Mouse (Mus musculus) B cell, adult 62 days (primary cell): ENCODE results near the gene Lct. TPM values are rescaled to one million over a fixed set of nuclear protein-coding genes. Genes with fewer than 3 reads are reported as not detected.

Experiments
- total RNA-seq: library from RNA; stranded (reverse); gene quantifications from 4 replicates; pipeline ENCODE4 v1.2.4, GENCODE M21; 2023

The Lct gene
- total RNA-seq: 0.09 to 0.46 TPM (median 0.32 TPM) in 4 replicates

DNA sequence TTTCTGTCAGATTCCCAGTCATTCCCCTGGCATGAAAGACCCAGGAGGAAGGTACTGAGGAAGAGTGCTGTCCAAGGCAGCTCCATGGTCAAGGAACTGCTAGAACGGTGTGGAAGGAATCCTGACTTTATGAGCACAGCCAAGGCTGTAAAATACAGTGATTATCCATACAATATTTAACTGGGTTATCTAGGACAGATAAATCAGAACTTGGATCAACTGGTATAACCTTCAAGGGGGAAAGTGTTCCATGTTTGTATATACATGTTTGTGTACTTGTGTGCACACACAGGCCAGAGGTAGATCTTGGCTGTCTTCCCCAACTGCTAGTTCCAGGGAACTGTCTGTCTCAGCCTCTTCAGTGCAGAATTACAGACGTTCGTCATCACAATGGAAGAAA is at the start of gene Lct:
Gene Lct, minus strand, starts transcription at position 101 of the 400 bp plus-strand sequence.

DNA sequence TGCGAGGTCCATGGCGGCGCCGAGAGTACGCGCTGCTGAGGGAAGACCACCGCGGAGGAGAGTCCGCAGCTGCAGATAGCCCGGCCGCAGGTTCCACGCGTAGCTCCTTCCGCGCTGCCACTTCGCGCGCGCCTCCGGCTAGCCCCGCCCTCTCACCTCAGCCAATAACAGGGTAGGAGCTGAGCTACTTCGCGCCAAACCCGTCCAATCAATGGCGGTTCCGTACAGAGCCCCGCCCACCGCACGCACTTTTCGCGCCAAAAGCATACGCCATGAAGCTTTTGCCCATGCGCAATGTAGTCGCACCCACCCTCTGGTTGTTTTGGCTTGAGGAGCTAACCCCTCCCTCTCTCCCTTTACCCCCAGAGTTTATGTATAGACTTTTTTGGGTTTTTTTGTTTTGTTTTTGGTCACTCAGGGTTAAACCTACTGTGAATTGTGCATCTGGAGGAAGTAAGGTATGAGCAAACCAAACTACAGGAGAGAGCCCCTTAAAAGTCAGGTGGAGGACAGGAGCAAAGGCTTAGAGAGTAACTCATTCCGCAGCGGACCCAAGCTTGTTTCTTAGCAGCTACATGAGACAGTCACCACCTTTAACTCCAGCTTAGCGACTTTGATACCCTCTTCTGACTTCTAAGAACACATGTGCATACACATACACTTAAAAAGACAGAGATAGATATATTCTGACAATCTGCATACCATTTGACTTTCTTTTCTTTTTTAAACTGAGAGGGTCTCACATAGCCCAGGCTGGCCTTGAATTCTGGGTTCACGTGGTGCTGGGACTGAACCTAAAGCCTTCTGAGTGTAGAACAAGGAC is 31.6 kb upstream of the Lct start, which contains the start of gene Mcm6:
Gene Mcm6, minus strand, starts transcription at position 111 of the 823 bp plus-strand sequence.

DNA sequence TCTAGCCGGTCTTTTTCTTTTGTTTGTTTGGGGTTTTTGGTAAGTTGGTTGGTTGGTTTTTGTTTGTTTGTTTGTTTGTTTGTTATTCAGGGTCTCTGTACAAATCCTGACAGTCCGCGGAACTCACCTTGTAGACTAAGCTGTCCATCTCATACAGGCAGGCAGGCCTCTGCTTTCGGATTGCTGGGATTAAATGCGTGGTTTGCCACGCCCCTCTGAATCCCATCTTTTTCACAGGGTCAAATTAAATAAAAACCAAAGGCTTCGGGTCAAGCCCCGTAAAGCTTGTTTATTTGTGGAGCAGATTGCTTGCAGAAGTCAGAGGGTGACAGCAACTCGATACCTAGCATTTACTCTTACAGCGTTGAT is 84.5 kb downstream of the Lct start, which contains the start of gene Ubxn4:
Gene Ubxn4, plus strand, starts transcription at position 338 of the 369 bp plus-strand sequence.

Other genes with a start within 250 kb of the Lct start
- 8.9 to 10.5 TPM (median 9.9 TPM) in 4 replicates for gene Zranb3, start 225.3 kb downstream of the Lct start, total RNA-seq
- gene R3hdm1, start 225.0 kb downstream of the Lct start, total RNA-seq: 125 to 142 TPM (median 135 TPM) in 4 replicates
- 78.7 to 81.8 TPM (median 80.8 TPM) in 4 replicates for gene Ubxn4, start 84.4 kb downstream of the Lct start, total RNA-seq
- gene Mcm6, start 31.3 kb upstream of the Lct start, total RNA-seq: 36.5 to 41.0 TPM (median 39.4 TPM) in 4 replicates
- gene Dars, start 89.0 kb upstream of the Lct start, total RNA-seq: 47.2 to 50.6 TPM (median 49.0 TPM) in 4 replicates